ENCODE assay signal across 8 mouse cellular contexts in the genomic region with DNA sequence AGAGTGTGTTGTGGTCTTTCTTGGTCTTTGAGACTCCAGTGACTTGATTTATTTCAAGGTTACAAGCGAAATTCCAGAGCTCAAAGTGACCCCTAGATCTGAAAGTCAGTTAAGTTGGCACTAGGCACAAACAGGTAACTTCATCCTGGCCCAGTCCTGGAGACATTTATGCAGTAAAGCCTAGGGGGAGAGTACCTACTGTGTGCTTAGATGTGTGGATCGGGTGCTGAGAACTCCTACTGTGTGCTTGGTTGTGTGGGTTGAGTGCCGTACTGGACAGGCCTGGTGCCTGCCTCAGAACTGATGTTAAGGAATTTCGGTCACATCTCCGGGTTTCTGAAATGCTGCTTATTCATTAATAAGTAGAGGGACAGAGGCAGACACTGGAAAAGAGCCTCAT. TPM values are rescaled to one million over a fixed set of nuclear protein-coding genes. Genes with fewer than 3 reads are reported as not detected.
A peak's percentile ranks its signal among the peaks of the same experiment; 100 is the strongest.
DNase-seq lines count a peak whose midpoint lies in the region; ATAC-seq lines count a peak whose summit lies in the region.

No protein-coding gene starts in this region.

- DNase-seq in lung, adult 18-20 months, result no peak
- no peak for DNase-seq in forebrain, embryonic 10.5 days (ENCODE audit: extremely low spot score, low spot score)
- no peak for DNase-seq in limb, embryonic 10.5 days (ENCODE audit: low spot score)
- DNase-seq in ovary, postnatal 10 days (ENCODE audit: low spot score), result no peak
- DNase-seq in left cerebral cortex, postnatal 10 days (ENCODE audit: extremely low spot score in 1 of 2, low spot score in 2 of 2), result no peak
- no peak for DNase-seq in cerebellum, adult 9-10 months

- H3K9me3 ChIP-seq in lung, embryonic 16.5 days (ENCODE audit: control insufficient read depth, low read length), result no peaks in the 10 kb centered on the region
- no peaks in the 10 kb centered on the region for H3K9me3 ChIP-seq in forebrain, embryonic 10.5 days
- no peaks in the 10 kb centered on the region for H3K9me3 ChIP-seq in limb, embryonic 10.5 days (replicated peaks)
- H3K9me3 ChIP-seq in neural tube, embryonic 15.5 days (replicated peaks), result no peaks in the 10 kb centered on the region

- no peak for ATAC-seq in lung, embryonic 16.5 days (ENCODE audit: low read depth)
- ATAC-seq in neural tube, embryonic 15.5 days (ENCODE audit: low FRiP score), result no peak

- H3K27ac ChIP-seq in lung, embryonic 16.5 days (ENCODE audit: low read length), result no peak overlapping the region
- H3K27ac ChIP-seq in forebrain, embryonic 10.5 days, result no peak overlapping the region
- H3K27ac ChIP-seq in limb, embryonic 10.5 days, result no peak overlapping the region
- H3K27ac ChIP-seq in neural tube, embryonic 15.5 days (replicated peaks), result no peak overlapping the region

- intact Hi-C loops in left cerebral cortex, postnatal 10 days (cut with DNase I), result no loop called here

- peak overlapping the region; percentile 96 for H3K4me3 ChIP-seq in lung, embryonic 16.5 days (ENCODE audit: low read length)
- H3K4me3 ChIP-seq in forebrain, embryonic 10.5 days, result peak overlapping the region; percentile 99
- H3K4me3 ChIP-seq in limb, embryonic 10.5 days, result peak overlapping the region; percentile 89
- H3K4me3 ChIP-seq in neural tube, embryonic 15.5 days (replicated peaks), result peak overlapping the region; percentile 87

- H3K4me2 ChIP-seq in lung, embryonic 16.5 days (ENCODE audit: low read depth, low read length), result peak overlapping the region; percentile 62
- H3K4me2 ChIP-seq in neural tube, embryonic 15.5 days, result peak overlapping the region; percentile 86

- H3K36me3 ChIP-seq in lung, embryonic 16.5 days (ENCODE audit: control insufficient read depth, insufficient read depth, low read length), result peaks cover 14% of the 10 kb centered on the region
- H3K36me3 ChIP-seq in forebrain, embryonic 10.5 days (replicated peaks), result peaks cover 40% of the 10 kb centered on the region
- peaks cover 41% of the 10 kb centered on the region for H3K36me3 ChIP-seq in limb, embryonic 10.5 days
- H3K36me3 ChIP-seq in neural tube, embryonic 15.5 days, result peaks cover 27% of the 10 kb centered on the region

- no peaks in the 10 kb centered on the region for H3K27me3 ChIP-seq in lung, embryonic 16.5 days (ENCODE audit: control insufficient read depth, insufficient read depth, low read depth, low read length)
- H3K27me3 ChIP-seq in forebrain, embryonic 10.5 days (ENCODE audit: poor library complexity, severe bottlenecking), result no peaks in the 10 kb centered on the region
- no peaks in the 10 kb centered on the region for H3K27me3 ChIP-seq in limb, embryonic 10.5 days (ENCODE audit: low read depth, poor library complexity, severe bottlenecking)
- no peaks in the 10 kb centered on the region for H3K27me3 ChIP-seq in neural tube, embryonic 15.5 days (replicated peaks)

- H3K4me1 ChIP-seq in lung, embryonic 16.5 days (replicated peaks; ENCODE audit: control insufficient read depth, insufficient read depth, low read length), result peaks cover 15% of the 10 kb centered on the region
- H3K4me1 ChIP-seq in forebrain, embryonic 10.5 days, result peaks cover 20% of the 10 kb centered on the region
- peaks cover 28% of the 10 kb centered on the region for H3K4me1 ChIP-seq in limb, embryonic 10.5 days
- H3K4me1 ChIP-seq in neural tube, embryonic 15.5 days, result peaks cover 24% of the 10 kb centered on the region

- H3K9ac ChIP-seq in lung, embryonic 16.5 days (ENCODE audit: low read length), result peak overlapping the region; percentile 97
- H3K9ac ChIP-seq in neural tube, embryonic 15.5 days (replicated peaks), result peak overlapping the region; percentile 91

- WGBS in lung, embryonic 16.5 days, result 77% methylated on average over 5 of the region's 5 CpGs
- WGBS in forebrain, embryonic 10.5 days, result 85% methylated on average over 5 of the region's 5 CpGs
- WGBS in limb, embryonic 10.5 days, result 90% methylated on average over 5 of the region's 5 CpGs
- whole genome bisulfite sequencing in neural tube, embryonic 15.5 days, result 86% methylated on average over 5 of the region's 5 CpGs

RNA-seq across cellular contexts. Expression of a gene that starts 1.1 kb away (rescaled TPM):
- polyA plus RNA-seq in lung, embryonic 16.5 days (2015; fragmentation: Nextera tagmentation; extraction: Ambion mirVana), result 32.4 and 36.5 TPM in 2 replicates
- polyA plus RNA-seq in forebrain, embryonic 10.5 days (2016; fragmentation: Nextera tagmentation; extraction: Ambion mirVana), result 33.9 and 39.7 TPM in 2 replicates
- polyA plus RNA-seq in limb, embryonic 10.5 days (2016; fragmentation: Nextera tagmentation; extraction: Ambion mirVana), result 38.8 and 45.7 TPM in 2 replicates
- 38.9 and 42.1 TPM in 2 replicates for polyA plus RNA-seq in neural tube, embryonic 15.5 days (2015; fragmentation: Nextera tagmentation; extraction: Ambion mirVana)
- 10 to 100 TPM; 50.4 to 51.8 TPM for total RNA-seq in left cerebral cortex, postnatal 10 days (2021)

RNA-seq across cellular contexts. Expression of a gene that starts 1.2 kb away (rescaled TPM):
- 3.1 and 3.6 TPM in 2 replicates for polyA plus RNA-seq in lung, embryonic 16.5 days (2015; fragmentation: Nextera tagmentation; extraction: Ambion mirVana)
- polyA plus RNA-seq in forebrain, embryonic 10.5 days (2016; fragmentation: Nextera tagmentation; extraction: Ambion mirVana), result 2.0 TPM in 2 replicates
- 1.4 and 2.0 TPM in 2 replicates for polyA plus RNA-seq in limb, embryonic 10.5 days (2016; fragmentation: Nextera tagmentation; extraction: Ambion mirVana)
- polyA plus RNA-seq in neural tube, embryonic 15.5 days (2015; fragmentation: Nextera tagmentation; extraction: Ambion mirVana), result 0.91 and 1.8 TPM in 2 replicates
- 1 to 10 TPM; 2.2 to 2.5 TPM for total RNA-seq in left cerebral cortex, postnatal 10 days (2021)

RNA-seq across cellular contexts. Expression of a gene that starts 42.8 kb away (rescaled TPM):
- polyA plus RNA-seq in lung, embryonic 16.5 days (2015; fragmentation: Nextera tagmentation; extraction: Ambion mirVana), result 2.7 and 3.4 TPM in 2 replicates
- polyA plus RNA-seq in forebrain, embryonic 10.5 days (2016; fragmentation: Nextera tagmentation; extraction: Ambion mirVana), result 2.7 and 3.0 TPM in 2 replicates
- 2.6 and 3.5 TPM in 2 replicates for polyA plus RNA-seq in limb, embryonic 10.5 days (2016; fragmentation: Nextera tagmentation; extraction: Ambion mirVana)
- polyA plus RNA-seq in neural tube, embryonic 15.5 days (2015; fragmentation: Nextera tagmentation; extraction: Ambion mirVana), result 1.7 and 1.8 TPM in 2 replicates
- 1 to 10 TPM; 4.0 to 5.4 TPM for total RNA-seq in left cerebral cortex, postnatal 10 days (2021)

RNA-seq across cellular contexts. Expression of a gene that starts 49.6 kb away (rescaled TPM):
- polyA plus RNA-seq in lung, embryonic 16.5 days (2015; fragmentation: Nextera tagmentation; extraction: Ambion mirVana), result 30.0 and 31.8 TPM in 2 replicates
- polyA plus RNA-seq in forebrain, embryonic 10.5 days (2016; fragmentation: Nextera tagmentation; extraction: Ambion mirVana), result 41.0 and 41.1 TPM in 2 replicates
- 40.2 and 52.6 TPM in 2 replicates for polyA plus RNA-seq in limb, embryonic 10.5 days (2016; fragmentation: Nextera tagmentation; extraction: Ambion mirVana)
- polyA plus RNA-seq in neural tube, embryonic 15.5 days (2015; fragmentation: Nextera tagmentation; extraction: Ambion mirVana), result 70.2 and 100 TPM in 2 replicates
- 100 to 1,000 TPM; 264 to 274 TPM for total RNA-seq in left cerebral cortex, postnatal 10 days (2021)
